Mouse (Mus musculus): ENCODE data around the gene Scn2b.

GRCm38 (mm10) chr9:45103211-45103979 lies 14.2 kb upstream of the Scn2b start:
- TF ChIP-seq MAX (IDR thresholded peaks at IDR 0.05; ENCODE audit: low read length) (no peak), ZNF384 (IDR thresholded peaks at IDR 0.05; ENCODE audit: low read depth, low read length) (no peak), USF1 (IDR thresholded peaks at IDR 0.05; ENCODE audit: low read depth, low read length) (no peak)

All from CH12.LX (cell line).